Mouse (Mus musculus) liver, embryonic 13.5 days (tissue): ENCODE measurements around the gene Dennd2a. TPM values are rescaled to one million over a fixed set of nuclear protein-coding genes. Genes with fewer than 3 reads are reported as not detected.

Experiments used
- ATAC-seq: fragments of 200-750 bp; cut with Nextera tagmentation; 2 replicates; pipeline ENCODE4 v1.8.0; 2017; ENCODE audit warnings: low read depth, mild to moderate bottlenecking, moderate number of reproducible peaks, moderate library complexity
- DNase-seq: peaks from one replicate; pipeline ENCODE4 v3.0.0; 2022
- H3K27ac ChIP-seq: fragments of 300-500 bp; sonication (generic); 2 replicates; pipeline ENCODE4 v1.5.1; 2015; ENCODE audit warnings: moderate library complexity, mild to moderate bottlenecking, inconsistent platforms
- H3K27me3 ChIP-seq: fragments of 300-500 bp; sonication (generic); 2 replicates; pipeline ENCODE4 v1.6.1; 2015; ENCODE audit warnings: mild to moderate bottlenecking, inconsistent platforms
- H3K36me3 ChIP-seq: fragments of 300-500 bp; sonication (generic); 2 replicates; pipeline ENCODE4 v1.6.1; 2015; ENCODE audit warnings: mild to moderate bottlenecking, inconsistent platforms
- H3K4me1 ChIP-seq: fragments of 300-500 bp; sonication (generic); replicated peaks from 2 replicates; pipeline ENCODE4 v1.6.1; 2015; ENCODE audit warnings: inconsistent platforms
- H3K4me2 ChIP-seq: fragments of 300-500 bp; sonication (generic); 2 replicates; pipeline ENCODE4 v1.6.1; 2015; ENCODE audit warnings: inconsistent platforms, mild to moderate bottlenecking, moderate library complexity
- H3K4me3 ChIP-seq: fragments of 300-500 bp; sonication (generic); replicated peaks from 2 replicates; pipeline ENCODE4 v1.5.1; 2015; ENCODE audit warnings: mild to moderate bottlenecking, inconsistent platforms
- H3K9ac ChIP-seq: fragments of 300-500 bp; sonication (generic); 2 replicates; pipeline ENCODE4 v1.6.1; 2015; ENCODE audit warnings: mild to moderate bottlenecking, inconsistent platforms
- H3K9me3 ChIP-seq: fragments of 300-500 bp; sonication (generic); replicated peaks from 2 replicates; pipeline ENCODE4 v1.6.1; 2016; ENCODE audit warnings: inconsistent platforms
- WGBS: fragments of 180-500 bp; shearing (Covaris S2); methylation state at CpG from one replicate; pipeline ENCODE4 v1.1.7; 2015; ENCODE audit not compliant: insufficient replicate concordance; 5-methylcytosine and 5-hydroxymethylcytosine counted together
- polyA plus RNA-seq: library from polyadenylated mRNA; unstranded; fragments of >200 nt; fragmentation: Nextera tagmentation; extraction: Ambion mirVana; gene quantifications from 2 replicates; pipeline ENCODE4 v1.2.1, GENCODE M21; 2015

Gene Dennd2a
- polyA plus RNA-seq, 1 experiment from 2014 or later, result 2.1 TPM

DNA sequence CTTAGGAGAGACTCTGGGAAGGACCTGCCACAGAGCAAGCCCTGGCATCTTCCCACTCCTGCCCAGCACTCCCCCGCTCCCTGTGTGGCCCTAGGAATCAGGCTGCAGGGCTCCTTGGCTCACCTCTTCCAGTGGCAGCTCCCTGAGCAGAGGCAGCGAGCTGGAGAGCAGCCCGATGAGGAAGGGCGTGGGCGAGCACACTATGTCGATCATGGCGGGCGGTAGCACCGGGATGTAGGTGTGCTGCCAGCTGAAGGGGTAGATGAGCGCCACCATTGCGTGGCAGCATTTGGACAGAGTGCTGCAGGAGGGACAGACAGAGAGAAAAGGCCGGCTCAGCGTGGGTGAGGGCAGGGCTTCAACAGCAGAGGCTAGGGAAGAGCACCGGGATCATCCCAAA lies 87.6 kb downstream of the Dennd2a start:
- 82% methylated on average over 14 of the region's 14 CpGs for WGBS
- H3K9ac ChIP-seq, result no peak overlapping the region
- no peaks in the 10 kb centered on the region for H3K4me1 ChIP-seq
- H3K27ac ChIP-seq, result no peak overlapping the region
- ATAC-seq, result no peak
- DNase-seq, result no peak
- H3K27me3 ChIP-seq, result no peaks in the 10 kb centered on the region
- no peak overlapping the region for H3K4me3 ChIP-seq
- no peaks in the 10 kb centered on the region for H3K9me3 ChIP-seq
- no peaks in the 10 kb centered on the region for H3K36me3 ChIP-seq
- H3K4me2 ChIP-seq, result no peak overlapping the region

DNA sequence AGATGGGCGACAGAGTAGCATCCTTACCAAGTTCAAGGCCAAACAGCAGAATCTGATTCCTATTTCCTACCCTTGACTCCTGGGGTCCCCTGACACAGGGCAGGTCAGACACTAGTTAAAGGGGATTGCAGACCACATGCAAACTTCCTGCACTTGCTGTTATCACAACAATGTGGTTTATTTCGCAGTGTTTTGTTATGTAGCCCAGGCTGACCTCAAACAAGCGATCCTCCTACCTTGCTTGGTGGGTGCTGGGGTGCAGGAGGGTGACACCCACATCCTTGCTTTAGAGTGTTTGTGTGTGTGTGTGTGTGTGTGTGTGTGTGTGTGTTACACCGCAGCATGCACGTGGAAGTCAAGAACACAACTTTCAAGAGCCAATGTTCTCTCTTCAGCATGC lies 88.2 kb downstream of the Dennd2a start:
- Histone ChIP-seq H3K4me2 (no peak overlapping the region), H3K27ac (no peak overlapping the region), H3K36me3 (no peaks in the 10 kb centered on the region), H3K4me1 (no peaks in the 10 kb centered on the region), H3K9me3 (no peaks in the 10 kb centered on the region), H3K27me3 (no peaks in the 10 kb centered on the region), H3K4me3 (no peak overlapping the region), H3K9ac (no peak overlapping the region)
- ATAC-seq (no peak), DNase-seq (no peak)
- 54% methylated on average over 5 of the region's 5 CpGs for WGBS

DNA sequence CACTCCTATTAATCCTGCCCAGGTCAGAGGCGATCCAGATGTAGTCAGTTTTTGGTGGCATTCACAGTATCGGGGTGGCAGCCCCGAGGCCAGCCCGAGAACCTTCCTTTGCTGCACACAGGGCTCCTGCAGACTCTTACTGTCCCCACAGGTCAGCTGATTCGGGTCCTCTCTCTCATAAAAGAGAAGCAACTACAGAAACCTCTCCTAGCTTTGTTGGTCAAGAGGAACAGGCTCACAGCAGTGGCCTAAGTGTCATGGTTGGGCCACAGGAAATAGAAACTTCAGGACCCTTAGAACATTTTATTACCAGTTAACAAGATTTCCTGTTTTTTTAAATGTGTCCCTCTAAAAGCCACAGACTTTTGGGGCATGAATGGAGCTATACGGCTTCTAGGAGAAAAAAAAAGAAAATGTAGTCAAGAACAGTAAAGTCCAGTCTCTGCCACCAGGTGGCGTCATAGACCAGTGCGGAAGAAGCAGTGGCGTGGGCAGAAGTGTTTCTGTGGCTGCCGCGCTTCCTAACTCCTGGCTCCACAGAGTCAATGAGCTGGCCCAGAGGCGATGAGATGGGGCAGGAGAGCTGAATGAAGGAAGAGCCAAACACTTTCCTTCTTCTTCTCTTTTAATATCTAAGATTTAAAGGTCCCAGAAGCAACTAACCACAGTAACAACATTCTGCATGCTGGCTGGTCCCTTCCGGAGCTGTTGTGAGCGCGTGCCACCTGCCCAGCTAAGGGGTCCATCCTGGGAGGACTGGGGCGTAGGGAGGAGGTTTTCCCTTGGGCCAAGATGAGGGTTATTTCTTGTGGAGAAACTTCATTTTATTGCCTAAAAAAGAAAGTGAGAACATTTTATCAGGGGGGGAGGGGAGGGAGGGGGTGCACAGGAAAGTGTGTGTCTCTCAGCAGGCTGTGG lies 94.8 kb downstream of the Dennd2a start:
- H3K36me3 ChIP-seq, result no peaks in the 10 kb centered on the region
- H3K4me1 ChIP-seq, result peaks cover 3% of the 10 kb centered on the region; the same call in 1 of the 2 replicates
- peak overlapping the region; percentile 43; the same call in 1 of the 2 replicates for H3K9ac ChIP-seq
- no peaks in the 10 kb centered on the region for H3K9me3 ChIP-seq
- H3K4me3 ChIP-seq, result peak overlapping the region; percentile 27
- DNase-seq (peak; percentile 56), ATAC-seq (peak; percentile 45; the same call in 1 of the 2 replicates)
- H3K4me2 ChIP-seq, result peak overlapping the region; percentile 50
- H3K27me3 ChIP-seq, result no peaks in the 10 kb centered on the region
- WGBS, result 41% methylated on average over 16 of the region's 16 CpGs
- no peak overlapping the region for H3K27ac ChIP-seq

DNA sequence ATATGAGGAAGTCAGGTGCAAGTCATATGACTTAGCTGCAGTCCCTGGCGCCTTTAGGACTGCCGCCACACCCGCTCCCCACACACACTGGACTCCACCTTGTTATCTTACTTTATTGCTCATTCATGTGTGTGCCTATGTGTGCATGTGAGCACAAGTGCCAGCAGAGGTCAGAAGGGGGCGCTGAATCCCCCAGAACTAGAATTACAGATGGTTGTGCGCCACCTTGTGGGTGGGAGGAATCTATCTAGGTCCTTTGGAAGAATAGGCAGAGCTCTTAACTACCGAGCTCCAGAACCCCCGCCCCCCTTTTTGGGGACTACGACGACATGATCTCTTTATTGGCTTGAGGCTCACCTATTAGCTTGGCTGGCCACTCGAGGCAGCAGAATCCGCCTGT lies 97.6 kb downstream of the Dennd2a start:
- WGBS, result 84% methylated on average over 11 of the region's 11 CpGs
- DNase-seq (peak; percentile 5), ATAC-seq (no peak)
- H3K9me3 ChIP-seq, result no peaks in the 10 kb centered on the region
- no peak overlapping the region for H3K27ac ChIP-seq
- H3K36me3 ChIP-seq, result no peaks in the 10 kb centered on the region
- H3K9ac ChIP-seq, result no peak overlapping the region
- no peak overlapping the region for H3K4me2 ChIP-seq
- peaks cover 3% of the 10 kb centered on the region; the same call in 1 of the 2 replicates for H3K4me1 ChIP-seq
- H3K4me3 ChIP-seq, result no peak overlapping the region
- no peaks in the 10 kb centered on the region for H3K27me3 ChIP-seq

DNA sequence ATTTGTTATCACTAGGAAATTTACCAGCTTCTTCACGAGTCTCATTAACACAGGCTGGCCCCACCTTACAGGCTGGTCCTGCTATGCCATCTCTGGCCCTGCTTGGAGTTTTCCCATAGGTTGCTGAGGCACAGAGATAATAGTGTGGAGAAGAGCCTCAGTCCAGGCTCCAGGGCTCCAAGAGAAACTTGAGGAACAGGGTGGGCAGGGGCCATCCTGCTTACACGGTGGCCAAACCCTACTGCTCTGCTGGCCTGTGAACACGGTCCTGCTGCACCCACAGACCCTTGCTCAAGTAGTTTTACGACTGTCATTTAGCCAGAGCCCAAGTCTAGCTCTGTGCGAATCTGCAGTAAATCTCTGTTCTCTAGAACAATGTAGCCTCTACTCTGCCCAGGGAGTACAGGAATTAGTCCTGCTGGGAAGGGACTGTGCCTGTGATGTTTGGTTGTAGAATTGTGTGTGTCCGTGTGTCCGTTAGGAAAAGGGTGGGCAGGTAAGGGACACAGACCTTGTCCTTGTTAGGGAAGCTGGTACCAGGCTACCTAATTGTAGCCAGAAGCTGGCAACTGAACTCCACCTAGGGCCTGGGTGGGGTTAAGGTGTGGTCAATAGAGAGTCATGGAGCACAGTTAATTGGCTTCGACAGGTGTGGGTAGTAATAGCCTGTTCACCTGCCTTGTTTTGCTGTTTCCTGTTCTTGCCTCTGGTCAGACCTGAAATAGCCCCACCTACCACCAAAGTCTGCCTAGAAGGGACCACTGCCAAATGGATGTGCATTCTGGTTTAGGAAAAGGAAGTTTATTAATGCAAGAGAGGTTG lies 102.1 kb downstream of the Dennd2a start:
- Histone ChIP-seq H3K9me3 (no peaks in the 10 kb centered on the region), H3K4me1 (no peaks in the 10 kb centered on the region), H3K4me2 (no peak overlapping the region), H3K27ac (no peak overlapping the region), H3K9ac (no peak overlapping the region), H3K36me3 (no peaks in the 10 kb centered on the region), H3K4me3 (no peak overlapping the region), H3K27me3 (no peaks in the 10 kb centered on the region; the same call in 1 of the 2 replicates)
- ATAC-seq (no peak), DNase-seq (no peak)
- 59% methylated on average over 8 of the region's 8 CpGs for WGBS

DNA sequence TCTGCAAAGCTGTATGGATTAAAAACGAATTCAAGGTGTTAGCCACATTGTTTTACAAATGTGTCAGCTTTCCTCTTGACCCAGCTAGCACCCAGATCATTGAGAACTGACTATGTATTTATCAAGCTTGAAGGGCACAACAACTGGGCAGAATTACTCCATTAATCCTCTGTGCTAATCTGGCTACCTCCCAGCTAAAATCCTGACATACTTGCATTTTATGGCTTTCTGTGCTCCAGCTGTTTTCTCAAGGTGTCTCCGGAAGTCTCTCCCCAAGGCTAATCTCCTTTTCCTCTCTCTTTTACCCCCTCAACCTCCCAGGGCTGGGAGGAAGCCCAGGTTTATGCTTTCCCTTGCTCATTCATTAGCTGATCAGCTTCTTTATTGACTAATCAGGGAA lies 103.1 kb downstream of the Dennd2a start:
- no peak overlapping the region for H3K4me3 ChIP-seq
- WGBS, result 52% methylated on average over 2 of the region's 2 CpGs
- H3K36me3 ChIP-seq, result no peaks in the 10 kb centered on the region
- no peak for DNase-seq
- no peaks in the 10 kb centered on the region for H3K4me1 ChIP-seq
- H3K4me2 ChIP-seq, result no peak overlapping the region
- no peak overlapping the region for H3K9ac ChIP-seq
- no peaks in the 10 kb centered on the region; the same call in 1 of the 2 replicates for H3K27me3 ChIP-seq
- ATAC-seq, result no peak
- H3K9me3 ChIP-seq, result no peaks in the 10 kb centered on the region
- no peak overlapping the region for H3K27ac ChIP-seq

DNA sequence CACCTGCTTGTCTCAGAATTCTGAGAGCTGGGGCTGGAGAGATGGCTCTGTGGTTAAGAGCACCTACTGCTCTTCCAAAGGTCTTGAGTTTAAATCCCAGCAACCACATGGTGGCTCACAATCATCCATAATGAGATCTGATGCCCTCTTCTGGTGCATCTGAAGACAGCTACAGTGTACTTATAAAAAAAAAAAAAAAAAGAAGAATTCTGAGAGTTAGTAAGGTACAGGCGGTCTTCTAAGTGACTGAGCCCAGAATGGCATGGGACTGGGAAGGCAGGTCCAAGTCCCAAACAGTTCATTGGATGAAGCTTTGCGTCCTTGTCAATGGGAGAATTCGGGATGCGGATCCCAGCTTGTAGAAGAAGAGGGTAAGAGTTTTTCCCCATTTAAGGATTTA lies 104.1 kb downstream of the Dennd2a start:
- WGBS, result 69% methylated on average over 4 of the region's 4 CpGs
- no peak for ATAC-seq

DNA sequence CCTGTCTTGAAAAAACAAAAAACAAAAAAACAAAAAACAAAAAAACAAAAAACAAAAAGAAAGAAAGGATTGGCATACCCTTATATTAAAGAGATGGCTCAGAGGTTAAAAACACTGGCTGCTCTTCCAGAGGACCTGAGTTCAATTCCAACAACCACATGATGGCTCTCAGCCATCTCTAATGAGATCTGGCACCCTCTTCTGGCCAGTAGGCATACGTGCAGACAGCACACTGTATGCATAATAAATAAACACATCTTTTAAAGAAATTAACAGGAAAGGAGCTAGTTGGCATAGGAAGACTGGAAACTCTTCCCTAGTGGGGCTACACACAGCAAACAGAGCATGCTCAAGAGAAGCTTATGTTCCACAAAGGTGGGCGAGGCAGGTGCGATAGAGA lies 106.6 kb downstream of the Dennd2a start:
- WGBS, result 69% methylated on average over 3 of the region's 3 CpGs

More for the DNA sequence above, 104.1 kb downstream of the Dennd2a start:
- DNase-seq, result no peak
- H3K9me3 ChIP-seq, result no peaks in the 10 kb centered on the region
- no peak overlapping the region for H3K4me2 ChIP-seq
- H3K4me3 ChIP-seq, result no peak overlapping the region
- H3K4me1 ChIP-seq, result no peaks in the 10 kb centered on the region
- peaks cover 2% of the 10 kb centered on the region for H3K27me3 ChIP-seq
- H3K27ac ChIP-seq, result no peak overlapping the region
- H3K36me3 ChIP-seq, result no peaks in the 10 kb centered on the region
- no peak overlapping the region for H3K9ac ChIP-seq

DNA sequence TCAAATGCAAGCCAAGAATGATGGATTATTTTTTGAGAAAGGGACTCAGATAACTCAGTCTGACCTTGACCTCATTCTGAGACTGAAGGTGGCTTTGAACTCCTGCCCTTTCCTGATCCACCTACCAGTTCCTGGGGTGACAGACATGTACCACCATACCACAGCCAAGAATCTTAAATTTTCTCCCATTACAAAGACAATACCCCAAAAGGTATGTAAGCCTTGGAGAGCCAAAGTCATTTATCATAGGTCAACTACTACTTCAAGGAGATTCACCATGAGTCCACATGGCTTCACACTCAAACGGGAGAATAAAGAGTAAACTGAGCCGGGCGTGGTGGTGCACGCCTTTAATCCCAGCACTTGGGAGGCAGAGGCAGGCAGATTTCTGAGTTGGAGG lies 107.1 kb downstream of the Dennd2a start:
- Histone ChIP-seq H3K4me1 (no peaks in the 10 kb centered on the region; the same call in 1 of the 2 replicates), H3K4me2 (no peak overlapping the region), H3K4me3 (no peak overlapping the region), H3K27me3 (peaks cover 7% of the 10 kb centered on the region), H3K27ac (no peak overlapping the region), H3K9me3 (no peaks in the 10 kb centered on the region), H3K36me3 (no peaks in the 10 kb centered on the region), H3K9ac (no peak overlapping the region)
- DNase-seq (no peak), ATAC-seq (no peak)
- 64% methylated on average over 4 of the region's 4 CpGs for WGBS

More for the DNA sequence above, 106.6 kb downstream of the Dennd2a start:
- no peaks in the 10 kb centered on the region; the same call in 1 of the 2 replicates for H3K4me1 ChIP-seq
- no peak overlapping the region for H3K27ac ChIP-seq
- no peak overlapping the region for H3K9ac ChIP-seq
- no peaks in the 10 kb centered on the region for H3K36me3 ChIP-seq
- H3K4me2 ChIP-seq, result no peak overlapping the region
- H3K27me3 ChIP-seq, result peaks cover 7% of the 10 kb centered on the region
- DNase-seq (no peak), ATAC-seq (no peak)
- no peaks in the 10 kb centered on the region for H3K9me3 ChIP-seq
- no peak overlapping the region for H3K4me3 ChIP-seq

DNA sequence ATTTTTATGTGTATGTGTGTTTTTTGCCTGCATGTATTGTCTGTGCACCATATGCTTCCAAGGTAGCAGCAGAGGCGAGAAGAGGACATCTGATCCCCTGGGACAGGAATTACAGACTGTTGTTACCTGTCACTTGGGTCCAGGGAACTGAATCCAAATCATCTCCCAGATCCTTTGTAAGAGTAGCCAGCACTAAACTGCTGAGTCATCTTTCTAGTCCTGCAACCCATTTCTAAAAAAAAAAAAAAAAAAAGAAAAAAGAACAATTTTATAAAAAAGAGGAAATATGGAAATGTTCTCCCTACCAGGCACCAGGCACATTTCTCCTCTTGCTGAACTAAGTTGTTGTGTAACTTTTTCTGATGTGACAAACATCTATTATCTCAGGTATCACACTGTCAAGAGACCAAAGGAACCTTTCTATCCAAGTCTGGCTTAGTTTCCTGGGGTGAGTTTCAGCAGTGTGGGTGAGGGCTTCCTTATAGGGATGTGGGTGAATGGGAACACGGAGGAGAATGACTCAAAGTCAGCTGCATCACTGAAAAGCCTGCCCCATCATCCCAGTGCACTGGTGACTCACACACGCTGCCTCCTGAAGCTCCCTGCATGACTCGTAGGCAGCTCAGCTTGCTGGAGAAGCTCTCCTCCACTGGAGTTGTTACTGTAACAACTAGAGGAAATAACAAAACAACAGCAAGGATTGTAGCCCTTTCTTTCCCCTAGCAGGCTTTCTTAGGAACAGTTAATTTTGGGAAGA lies 110.1 kb downstream of the Dennd2a start:
- Histone ChIP-seq H3K9ac (no peak overlapping the region; the same call in 1 of the 2 replicates), H3K9me3 (no peaks in the 10 kb centered on the region), H3K4me1 (no peaks in the 10 kb centered on the region; the same call in 1 of the 2 replicates), H3K27me3 (peaks cover 7% of the 10 kb centered on the region), H3K4me2 (no peak overlapping the region), H3K27ac (no peak overlapping the region), H3K4me3 (no peak overlapping the region), H3K36me3 (no peaks in the 10 kb centered on the region)
- ATAC-seq (no peak), DNase-seq (no peak)
- WGBS, result 51% methylated on average over 4 of the region's 4 CpGs
